17 mouse cellular contexts compared by ENCODE assay signal in the genomic region with DNA sequence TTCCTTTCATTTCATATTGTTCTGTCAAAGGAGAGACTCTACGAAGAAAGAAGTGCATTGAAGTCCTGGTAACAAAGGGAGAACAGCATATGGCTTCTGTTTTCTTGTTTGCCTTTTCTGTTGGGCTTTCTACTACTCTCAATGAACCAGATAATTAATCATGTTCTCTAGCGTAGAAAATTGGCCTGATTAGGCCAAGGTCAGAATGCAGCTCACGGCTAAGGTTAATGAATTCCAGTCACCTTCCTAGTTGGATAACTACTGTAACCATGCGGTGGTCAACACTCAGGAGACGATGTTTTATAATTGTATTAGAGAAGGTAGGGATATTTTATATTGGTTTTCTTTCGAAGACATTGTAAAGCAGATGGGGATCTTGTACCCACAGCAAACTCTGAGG.
"Had no signal": no experiment of that assay in that cellular context is flagged by ENCODE, and none has a peak within 500 bp of the region (broad histone marks: within the 10 kb centered on the region; RNA-seq: fewer than 3 reads in every experiment).

No protein-coding gene starts in this region.

- H3K9me3 ChIP-seq: kidney, embryonic 15.5 days; limb, embryonic 12.5 days; liver, embryonic 13.5 days; lung, embryonic 15.5 days; midbrain, embryonic 13.5 days; neural tube, embryonic 15.5 days; stomach, embryonic 15.5 days had no signal

- DNase-seq: kidney, postnatal 25 days; layer of hippocampus, adult 9-11 months; layer of hippocampus, postnatal 36 days; liver; liver, embryonic 13.5 days; liver, postnatal 0 days; lung, postnatal 14 days; thymus, adult 2 months; thymus, postnatal 25 days had no signal

- H3K27ac ChIP-seq: kidney, embryonic 15.5 days; limb, embryonic 12.5 days; liver, embryonic 13.5 days; lung, embryonic 15.5 days; macrophage; midbrain, embryonic 13.5 days; neural tube, embryonic 15.5 days; stomach, embryonic 15.5 days had no signal

- H3K4me3 ChIP-seq: kidney, embryonic 15.5 days; limb, embryonic 12.5 days; liver, embryonic 13.5 days; lung, embryonic 15.5 days; midbrain, embryonic 13.5 days; myocyte; neural tube, embryonic 15.5 days; stomach, embryonic 15.5 days had no signal

- ATAC-seq: liver, postnatal 0 days; midbrain, embryonic 13.5 days had no signal

- H3K4me1 ChIP-seq: kidney, embryonic 15.5 days; limb, embryonic 12.5 days; liver, embryonic 13.5 days; lung, embryonic 15.5 days; midbrain, embryonic 13.5 days; neural tube, embryonic 15.5 days; stomach, embryonic 15.5 days had no signal

- H3K27me3 ChIP-seq: kidney, embryonic 15.5 days; limb, embryonic 12.5 days; liver, embryonic 13.5 days; lung, embryonic 15.5 days; midbrain, embryonic 13.5 days; neural tube, embryonic 15.5 days; stomach, embryonic 15.5 days had no signal

- H3K36me3 ChIP-seq: kidney, embryonic 15.5 days; limb, embryonic 12.5 days; liver, embryonic 13.5 days; lung, embryonic 15.5 days; midbrain, embryonic 13.5 days; neural tube, embryonic 15.5 days; stomach, embryonic 15.5 days had no signal

- H3K4me2 ChIP-seq: kidney, embryonic 15.5 days; limb, embryonic 12.5 days; liver, embryonic 13.5 days; lung, embryonic 15.5 days; midbrain, embryonic 13.5 days; neural tube, embryonic 15.5 days; stomach, embryonic 15.5 days had no signal

- H3K9ac ChIP-seq: kidney, embryonic 15.5 days; limb, embryonic 12.5 days; liver, embryonic 13.5 days; liver, postnatal 0 days; lung, embryonic 15.5 days; midbrain, embryonic 13.5 days; neural tube, embryonic 15.5 days; stomach, embryonic 15.5 days had no signal
